Mouse (Mus musculus): Measurements from ENCODE around the gene Mybpc3.

GRCm38 (mm10) chr2:91081775-91082695 lies 35.9 kb upstream of the Mybpc3 start, which contains the start of gene Spi1:
- TF ChIP-seq POLR2A (IDR thresholded peaks at IDR 0.05; ENCODE audit: insufficient read depth, low read depth, low read length) (no peak), CTCF (IDR thresholded peaks at IDR 0.05; ENCODE audit: insufficient read depth, low read depth, low read length) (no peak)
